Mouse (Mus musculus) olfactory bulb, adult 2 months (tissue): ENCODE measurements at regions not wholly inside any gene's neighbourhood (a gene's known extent, or its start where the extent isn't known, plus 50 kb on each side); places are given as distances from the start of the nearest gene placed in this dataset.

Experiments used
- CTCF ChIP-seq: fragments of 200-500 bp; IDR thresholded peaks from 2 replicates; pipeline ENCODE4 v1.5.1; 2012; ENCODE audit warnings: low read depth, mild to moderate bottlenecking, low read length, moderate library complexity; ENCODE audit not compliant: insufficient read depth
- POLR2A ChIP-seq: fragments of 200-500 bp; IDR thresholded peaks from 2 replicates; pipeline ENCODE4 v1.6.1; 2012; ENCODE audit warnings: mild to moderate bottlenecking, low read depth, low read length, moderate library complexity; ENCODE audit not compliant: insufficient read depth

- TF ChIP-seq POLR2A (no peak), CTCF (no peak)
These were observed 815.6 kb downstream of the Car8 start for GRCm38 (mm10) chr4:7423204-7423603.
